Comparison of ENCODE assay signal across 8 mouse cellular contexts in genomic region chr9:65196738-65197569, GRCm38 (mm10). TPM values are rescaled to one million over a fixed set of nuclear protein-coding genes. Genes with fewer than 3 reads are reported as not detected.
A peak's percentile ranks its signal among the peaks of the same experiment; 100 is the strongest.
DNase-seq lines count a peak whose midpoint lies in the region; ATAC-seq and TF ChIP-seq lines count a peak whose summit lies in the region.

No protein-coding gene starts in this region.

- peak overlapping the region; percentile 78 for H3K9ac ChIP-seq in heart, embryonic 13.5 days
- peak overlapping the region; percentile 52; the same call in 1 of the 2 replicates for H3K9ac ChIP-seq in kidney, postnatal 0 days (ENCODE audit: low read depth, low read length)
- H3K9ac ChIP-seq in liver, embryonic 11.5 days (ENCODE audit: low read depth, low read length): 0 out of 2 replicates have a peak overlapping the region, but pooled peaks have one; percentile 49

- peak; percentile 93 for DNase-seq in CD4-positive helper T cell, adult 2 months (ENCODE audit: low read depth, low spot score)
- peak; percentile 94 for DNase-seq in brain, embryonic 14.5 days (ENCODE audit: low read depth)
- peak; percentile 94 for DNase-seq in kidney, postnatal 0 days (ENCODE audit: low spot score)
- DNase-seq in liver, embryonic 11.5 days (ENCODE audit: low spot score): peak; percentile 88
- DNase-seq in spleen, postnatal 4 days (ENCODE audit: low spot score in 2 of 2): peak; percentile 97 to 100

- H3K27me3 ChIP-seq in heart, embryonic 13.5 days (replicated peaks): no peaks in the 10 kb centered on the region
- H3K27me3 ChIP-seq in kidney, postnatal 0 days (ENCODE audit: insufficient read depth, low read length): no peaks in the 10 kb centered on the region
- H3K27me3 ChIP-seq in liver, embryonic 11.5 days (replicated peaks; ENCODE audit: control insufficient read depth, insufficient read depth, low read length): no peaks in the 10 kb centered on the region
- no peaks in the 10 kb centered on the region for H3K27me3 ChIP-seq in myocyte (ENCODE audit: control insufficient read depth, insufficient read depth, insufficient read length)

- H3K4me1 ChIP-seq in heart, embryonic 13.5 days: peaks cover 44% of the 10 kb centered on the region
- peaks cover 20% of the 10 kb centered on the region; the same call in 1 of the 2 replicates for H3K4me1 ChIP-seq in kidney, postnatal 0 days (replicated peaks; ENCODE audit: insufficient read depth, low read length)
- peaks cover 35% of the 10 kb centered on the region for H3K4me1 ChIP-seq in liver, embryonic 11.5 days (replicated peaks; ENCODE audit: control insufficient read depth, insufficient read depth, low read length)

- H3K4me2 ChIP-seq in heart, embryonic 13.5 days: peak overlapping the region; percentile 55
- peak overlapping the region; percentile 9; the same call in 1 of the 2 replicates for H3K4me2 ChIP-seq in kidney, postnatal 0 days (ENCODE audit: low read length)
- H3K4me2 ChIP-seq in liver, embryonic 11.5 days: no peak overlapping the region
- H3K4me2 ChIP-seq in myocyte (ENCODE audit: low read depth): peak overlapping the region; percentile 62

- WGBS in heart, embryonic 13.5 days: 13% methylated on average over 26 of the region's 26 CpGs
- 11% methylated on average over 26 of the region's 26 CpGs for WGBS in kidney, postnatal 0 days
- whole genome bisulfite sequencing in liver, embryonic 11.5 days: 16% methylated on average over 26 of the region's 26 CpGs

- no peaks in the 10 kb centered on the region for H3K36me3 ChIP-seq in heart, embryonic 13.5 days
- no peaks in the 10 kb centered on the region for H3K36me3 ChIP-seq in kidney, postnatal 0 days (ENCODE audit: insufficient read depth, low read length)
- no peaks in the 10 kb centered on the region for H3K36me3 ChIP-seq in liver, embryonic 11.5 days (ENCODE audit: control insufficient read depth, insufficient read depth, low read length)
- no peaks in the 10 kb centered on the region for H3K36me3 ChIP-seq in myocyte (ENCODE audit: control insufficient read depth, insufficient read depth)

- H3K9me3 ChIP-seq in heart, embryonic 13.5 days: no peaks in the 10 kb centered on the region
- H3K9me3 ChIP-seq in kidney, postnatal 0 days (replicated peaks; ENCODE audit: low read length): no peaks in the 10 kb centered on the region
- no peaks in the 10 kb centered on the region for H3K9me3 ChIP-seq in liver, embryonic 11.5 days (ENCODE audit: control insufficient read depth, low read length)

- H3K79me2 ChIP-seq in myocyte (ENCODE audit: control insufficient read depth, insufficient read depth): no peaks in the 10 kb centered on the region

- ATAC-seq in erythroid progenitor cell, adult 5-6 weeks (replicated peaks; ENCODE audit: low FRiP score, poor library complexity, severe bottlenecking): peak; percentile 82
- peak; percentile 65; the same call in 1 of the 2 replicates for ATAC-seq in heart, embryonic 13.5 days (ENCODE audit: extremely low read depth, insufficient number of reproducible peaks, low FRiP score, low TSS enrichment)
- peak; percentile 75 for ATAC-seq in kidney, postnatal 0 days (replicated peaks; ENCODE audit: low FRiP score, low read depth)
- ATAC-seq in liver, embryonic 11.5 days (replicated peaks; ENCODE audit: low FRiP score): peak; percentile 72

- H3K27ac ChIP-seq in heart, embryonic 13.5 days (replicated peaks): peak overlapping the region; percentile 93
- peak overlapping the region; percentile 93 for H3K27ac ChIP-seq in kidney, postnatal 0 days
- no peak overlapping the region for H3K27ac ChIP-seq in liver, embryonic 11.5 days (ENCODE audit: low read depth, low read length)

- TF ChIP-seq CTCF in brain, embryonic 14.5 days (IDR thresholded peaks at IDR 0.05; ENCODE audit: borderline replicate concordance, extremely low read depth, insufficient read depth, insufficient read length): peak; percentile 88
- TF ChIP-seq CTCF in kidney, postnatal 0 days (IDR thresholded peaks at IDR 0.05; ENCODE audit: low read depth): peak; percentile 89

- peak overlapping the region; percentile 32 for H3K4me3 ChIP-seq in heart, embryonic 13.5 days
- H3K4me3 ChIP-seq in kidney, postnatal 0 days (replicated peaks; ENCODE audit: low read depth, low read length): no peak overlapping the region
- H3K4me3 ChIP-seq in liver, embryonic 11.5 days (ENCODE audit: low read depth, low read length): no peak overlapping the region
- H3K4me3 ChIP-seq in myocyte: no peak overlapping the region

- H3ac ChIP-seq in myocyte (ENCODE audit: control insufficient read depth, insufficient read length): no peak overlapping the region

- TF ChIP-seq POLR2A in brain, embryonic 14.5 days (IDR thresholded peaks at IDR 0.05; ENCODE audit: borderline replicate concordance, extremely low read depth, insufficient read depth, insufficient read length, poor library complexity, severe bottlenecking): no peak
- TF ChIP-seq POLR2A in myocyte (IDR thresholded peaks at IDR 0.05; ENCODE audit: insufficient read length, low read depth): no peak

TF ChIP-seq in myocyte, 11 proteins besides CTCF, POLR2A, EP300 and RAD21:
- no peak for TF ChIP-seq CEBPB (IDR thresholded peaks at IDR 0.05; ENCODE audit: insufficient read depth, poor library complexity, severe bottlenecking)

RNA-seq across cellular contexts. Expression of gene Parp16, which starts 1.8 kb away (rescaled TPM):
- 5.8 and 6.2 TPM in 2 replicates for polyA plus RNA-seq in brain, embryonic 14.5 days (2012; rRNA removed)
- total RNA-seq in erythroid progenitor cell, adult 5-6 weeks (2015; ENCODE audit: low replicate concordance): 17.7 and 28.5 TPM in 2 replicates
- 13.7 and 15.2 TPM in 2 replicates for total RNA-seq in erythroid progenitor cell, adult 5-6 weeks (2017; ENCODE audit: low replicate concordance)
- polyA plus RNA-seq in heart, embryonic 13.5 days (2015; fragmentation: Nextera tagmentation; extraction: Ambion mirVana): 4.5 and 5.1 TPM in 2 replicates
- polyA plus RNA-seq in kidney, postnatal 0 days (2015; fragmentation: Nextera tagmentation; extraction: Ambion mirVana): 8.4 and 8.6 TPM in 2 replicates
- polyA plus RNA-seq in liver, embryonic 11.5 days (2014; fragmentation: Nextera tagmentation; extraction: Ambion mirVana): 7.3 and 7.5 TPM in 2 replicates
- polyA plus RNA-seq in myocyte (2012; fragmentation: generic; extraction: Trizol): 2.2 TPM

RNA-seq across cellular contexts. Expression of gene Igdcc3, which starts 56.0 kb away (rescaled TPM):
- polyA plus RNA-seq in brain, embryonic 14.5 days (2012; rRNA removed): 15.0 and 19.6 TPM in 2 replicates
- total RNA-seq in erythroid progenitor cell, adult 5-6 weeks (2015; ENCODE audit: low replicate concordance): not detected in 2 replicates
- total RNA-seq in erythroid progenitor cell, adult 5-6 weeks (2017; ENCODE audit: low replicate concordance): not detected in 2 replicates
- 0.88 and 0.98 TPM in 2 replicates for polyA plus RNA-seq in heart, embryonic 13.5 days (2015; fragmentation: Nextera tagmentation; extraction: Ambion mirVana)
- 2.2 and 2.4 TPM in 2 replicates for polyA plus RNA-seq in kidney, postnatal 0 days (2015; fragmentation: Nextera tagmentation; extraction: Ambion mirVana)
- polyA plus RNA-seq in liver, embryonic 11.5 days (2014; fragmentation: Nextera tagmentation; extraction: Ambion mirVana): 4.8 and 5.5 TPM in 2 replicates
- polyA plus RNA-seq in myocyte (2012; fragmentation: generic; extraction: Trizol): not detected
